22 mouse cellular contexts compared by ENCODE assay signal in genomic region chr6:67913903-67914302, GRCm38 (mm10).
"Had no signal": no experiment of that assay in that cellular context is flagged by ENCODE, and none has a peak within 500 bp of the region (broad histone marks: within the 10 kb centered on the region; RNA-seq: fewer than 3 reads in every experiment).

No protein-coding gene starts in this region.

- DNase-seq: kidney, adult 2 months; kidney, postnatal 25 days; layer of hippocampus, adult 9-11 months; liver; lung, adult 18-20 months; lung, postnatal 14 days; lung, postnatal 4 days; spleen, adult 18-20 months; thymus, adult 2 months; thymus, postnatal 14 days; thymus, postnatal 4 days had no signal

- ATAC-seq: liver, embryonic 12.5 days; midbrain, embryonic 15.5 days had no signal

- H3K4me1 ChIP-seq: limb, embryonic 10.5 days; limb, embryonic 13.5 days; liver, embryonic 12.5 days; liver, embryonic 15.5 days; lung, embryonic 15.5 days; midbrain, embryonic 12.5 days; midbrain, embryonic 15.5 days; neural tube, embryonic 12.5 days; neural tube, embryonic 15.5 days had no signal

- H3K4me2 ChIP-seq: limb, embryonic 13.5 days; liver, embryonic 12.5 days; liver, embryonic 15.5 days; lung, embryonic 15.5 days; midbrain, embryonic 12.5 days; midbrain, embryonic 15.5 days; neural tube, embryonic 12.5 days; neural tube, embryonic 15.5 days had no signal

- H3K27ac ChIP-seq: kidney, postnatal 0 days; layer of hippocampus, adult 2 months; limb, embryonic 10.5 days; limb, embryonic 13.5 days; liver, embryonic 12.5 days; liver, embryonic 15.5 days; lung, embryonic 15.5 days; midbrain, embryonic 12.5 days; midbrain, embryonic 15.5 days; neural tube, embryonic 12.5 days; neural tube, embryonic 15.5 days had no signal

- H3K36me3 ChIP-seq: limb, embryonic 10.5 days; limb, embryonic 13.5 days; liver, embryonic 12.5 days; liver, embryonic 15.5 days; lung, embryonic 15.5 days; midbrain, embryonic 12.5 days; midbrain, embryonic 15.5 days; neural tube, embryonic 12.5 days; neural tube, embryonic 15.5 days had no signal

- H3K9me3 ChIP-seq: limb, embryonic 10.5 days; limb, embryonic 13.5 days; liver, embryonic 12.5 days; liver, embryonic 15.5 days; lung, embryonic 15.5 days; midbrain, embryonic 12.5 days; midbrain, embryonic 15.5 days; neural tube, embryonic 12.5 days; neural tube, embryonic 15.5 days had no signal

- H3K9ac ChIP-seq: limb, embryonic 13.5 days; liver, embryonic 12.5 days; liver, embryonic 15.5 days; lung, embryonic 15.5 days; midbrain, embryonic 12.5 days; midbrain, embryonic 15.5 days; neural tube, embryonic 12.5 days; neural tube, embryonic 15.5 days had no signal

- H3K4me3 ChIP-seq: layer of hippocampus, adult 2 months; limb, embryonic 10.5 days; limb, embryonic 13.5 days; liver, embryonic 12.5 days; liver, embryonic 15.5 days; lung, embryonic 15.5 days; midbrain, embryonic 12.5 days; midbrain, embryonic 15.5 days; neural tube, embryonic 12.5 days; neural tube, embryonic 15.5 days had no signal

- H3K27me3 ChIP-seq: limb, embryonic 13.5 days; liver, embryonic 12.5 days; liver, embryonic 15.5 days; lung, embryonic 15.5 days; midbrain, embryonic 12.5 days; midbrain, embryonic 15.5 days; neural tube, embryonic 12.5 days; neural tube, embryonic 15.5 days had no signal
